Comparison of ENCODE assay signal across 18 mouse cellular contexts in genomic region chr3:138714788-138715187, GRCm38 (mm10). TPM values are rescaled to one million over a fixed set of nuclear protein-coding genes. Genes with fewer than 3 reads are reported as not detected.
A peak's percentile ranks its signal among the peaks of the same experiment; 100 is the strongest.
DNase-seq lines count a peak whose midpoint lies in the region; ATAC-seq and TF ChIP-seq lines count a peak whose summit lies in the region.
"Had no signal": no experiment of that assay in that cellular context is flagged by ENCODE, and none has a peak within 500 bp of the region (broad histone marks: within the 10 kb centered on the region; RNA-seq: fewer than 3 reads in every experiment).

No protein-coding gene starts in this region.

- ATAC-seq in Patski: peak; percentile 53
- ATAC-seq: activated CD4-positive, CD25-positive, alpha-beta regulatory T cell, adult 4 months; CD4-positive, CD25-positive, alpha-beta regulatory T cell, adult 4 months had no signal

- in situ Hi-C loops in Patski (cut with MboI; ENCODE audit: low pct_unique_long_range_greater_than_20kb): no loop called here

- no peak for TF ChIP-seq CTCF in Patski (IDR thresholded peaks at IDR 0.05)

- no peaks in the 10 kb centered on the region for H3K27me3 ChIP-seq in Patski
- H3K27me3 ChIP-seq: CH12.LX had no signal

- CTCF ChIA-PET in Patski (lab: Charles Lee): interaction anchor here (1.1 kb wide), 1 partner anchor 8 kb away, joined by 4 read pairs; no protein-coding TSS in a partner anchor

- POLR2A ChIA-PET in Patski (lab: Charles Lee): interaction anchor here (0.6 to 1.5 kb wide), 3 partner anchors 28 to 477 kb away, joined by 4 to 7 read pairs (median 6); partner anchors contain the start of gene Tspan5

- DNase-seq in Patski (ENCODE audit: low read depth, low spot score): peak; percentile 79
- no peak for DNase-seq in heart, adult 18-20 months
- DNase-seq: adrenal gland, adult 2 months; adrenal gland, adult 8-10 months; adrenal gland, postnatal 10 days; adrenal gland, postnatal 14 days; adrenal gland, postnatal 25 days; adrenal gland, postnatal 36 days; B cell, adult 2 months; cerebellum, adult 11 months; cerebellum, adult 11-12 months; cerebellum, adult 18-20 months; cerebellum, adult 2 months; cerebellum, adult 8-10 months had no signal

RNA-seq across cellular contexts. Expression of gene Tspan5, which starts 27.2 kb away (rescaled TPM):
- 62.0 TPM for polyA plus RNA-seq in Patski (2021)
- total RNA-seq in heart, adult 18-20 months (2021): 1 to 10 TPM; 6.4 to 6.9 TPM
- polyA plus RNA-seq: G1E had no signal
